Mouse (Mus musculus): ENCODE measurements at regions not wholly inside any gene's neighbourhood (a gene's known extent, or its start where the extent isn't known, plus 50 kb on each side); places are given as distances from the start of the nearest gene placed in this dataset.

DNA sequence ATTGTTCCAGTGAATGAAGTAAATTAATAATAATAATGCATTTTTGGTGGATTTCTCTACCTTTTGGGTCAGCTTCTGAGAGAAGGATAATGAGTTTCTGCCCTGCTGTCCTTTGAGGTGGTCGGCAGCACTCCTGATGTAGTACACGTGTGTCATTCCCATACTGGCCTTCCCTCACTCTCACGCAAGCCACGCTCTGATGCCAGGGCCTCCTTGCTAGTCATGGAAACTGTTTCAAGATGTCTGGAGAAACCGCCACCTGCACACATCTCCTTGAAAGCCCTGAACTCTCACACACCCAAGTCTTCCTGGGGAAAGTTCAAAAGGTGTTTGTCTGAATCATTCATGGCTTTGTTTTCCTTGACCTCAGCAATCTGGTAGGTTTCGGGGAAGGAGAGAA, 116.2 kb downstream of the Fam204a start:
- TF ChIP-seq CTCF (IDR thresholded peaks at IDR 0.05; ENCODE audit: low read depth): no peak
- no peak for TF ChIP-seq EP300 (IDR thresholded peaks at IDR 0.05; ENCODE audit: low read depth)

Data from liver, embryonic 14.5 days (tissue).